Mouse (Mus musculus) retina, postnatal 7 days (tissue): ENCODE measurements around the gene Fgfr2.
A peak's percentile ranks its signal among the peaks of the same experiment; 100 is the strongest.

Source experiments
- DNase-seq: peaks from one replicate; pipeline ENCODE4 v3.0.0-alpha.2; 2012; ENCODE audit warnings: low read depth, low spot score

Gene Fgfr2

GRCm38 (mm10) chr7:130768151-130768550, 2355.0 kb downstream of the Fgfr2 start:
- DNase-seq, result no peak

- no peak for DNase-seq
Measured at GRCm38 (mm10) chr7:130766411-130767170, 2356.6 kb downstream of the Fgfr2 start.

DNA sequence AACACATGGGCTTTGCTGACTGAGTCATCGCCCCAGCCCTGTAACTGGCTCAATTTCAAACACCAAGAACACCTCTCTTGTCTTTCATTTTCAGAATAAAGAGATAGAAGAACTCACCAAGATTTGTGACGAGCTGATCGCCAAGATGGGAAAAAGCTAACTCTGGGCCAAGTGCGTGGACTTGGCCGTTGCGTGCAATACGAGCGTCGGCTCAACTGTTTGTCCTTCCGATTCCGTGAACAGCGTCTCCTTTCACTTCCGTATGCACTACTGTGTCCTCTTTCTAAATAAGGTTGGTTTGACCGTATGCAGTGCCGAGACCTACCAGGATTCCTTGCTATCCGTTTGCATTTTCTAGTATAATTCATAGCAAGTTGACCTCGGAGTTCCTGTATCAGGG, 2359.0 kb downstream of the Fgfr2 start:
- DNase-seq, result no peak

DNA sequence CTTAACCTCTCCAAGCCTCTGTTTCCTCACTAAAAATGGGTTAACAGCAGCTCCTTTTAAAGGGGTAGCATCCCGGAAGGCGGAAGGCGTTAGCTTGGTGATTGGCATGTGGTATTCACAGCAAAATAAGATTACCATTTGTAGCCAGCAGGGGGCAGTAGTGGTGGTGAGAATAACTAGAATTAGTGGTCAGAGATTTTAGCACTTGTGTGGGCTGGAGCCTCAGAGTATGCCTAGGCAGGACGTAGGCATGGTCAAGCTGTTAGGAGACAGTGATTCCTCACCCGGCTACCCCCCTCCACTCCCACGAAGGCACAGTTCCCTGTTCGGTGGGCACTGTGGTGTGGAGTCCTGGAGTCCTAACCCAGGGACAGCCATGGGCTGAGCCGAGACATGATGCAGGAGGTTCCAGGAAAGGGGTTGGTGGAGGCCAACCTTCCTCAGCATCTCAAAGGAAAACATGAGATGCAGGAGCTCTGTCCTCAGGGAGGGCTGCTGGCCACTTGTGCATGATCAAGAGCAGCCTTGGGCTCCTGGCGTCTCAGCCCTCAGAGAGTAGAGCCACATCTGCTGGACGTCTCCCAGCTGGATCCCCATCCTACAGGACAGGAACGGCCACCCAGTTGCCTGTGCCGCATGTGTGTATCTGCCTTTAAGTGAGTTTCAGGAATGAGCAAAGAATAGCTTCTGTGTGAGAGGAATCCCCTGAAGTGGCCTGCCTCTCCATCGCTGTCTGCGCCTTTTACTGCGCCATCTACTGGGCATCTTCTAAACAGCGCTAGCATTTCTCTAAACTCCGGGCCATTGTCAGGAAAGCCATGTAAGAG, 2360.9 kb downstream of the Fgfr2 start:
- peak; percentile 66 for DNase-seq

- DNase-seq, result no peak
Measured at GRCm38 (mm10) chr7:130757326-130757865, 2365.8 kb downstream of the Fgfr2 start.

GRCm38 (mm10) chr7:130756343-130756835, 2366.8 kb downstream of the Fgfr2 start:
- no peak for DNase-seq

DNA sequence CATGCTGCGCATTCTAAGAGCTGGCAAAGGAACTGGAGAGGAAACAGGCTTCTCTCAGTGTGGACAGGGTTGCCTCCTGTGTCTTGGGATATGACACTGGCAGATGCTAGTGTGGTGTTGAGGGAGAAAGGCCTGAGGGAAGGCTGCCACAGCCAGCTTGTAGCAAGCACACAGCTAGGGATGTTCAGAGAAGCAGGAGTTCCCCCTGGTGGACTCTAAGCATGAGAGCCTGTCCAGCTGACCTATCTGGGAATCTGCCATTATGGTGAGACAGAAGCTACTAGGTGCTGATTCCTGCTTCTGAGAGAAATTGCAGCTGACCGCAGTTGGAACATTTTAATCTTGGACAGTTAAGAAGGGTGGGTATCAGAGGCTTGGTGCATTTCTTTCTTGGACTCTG, 2368.4 kb downstream of the Fgfr2 start:
- DNase-seq, result peak; percentile 41

DNA sequence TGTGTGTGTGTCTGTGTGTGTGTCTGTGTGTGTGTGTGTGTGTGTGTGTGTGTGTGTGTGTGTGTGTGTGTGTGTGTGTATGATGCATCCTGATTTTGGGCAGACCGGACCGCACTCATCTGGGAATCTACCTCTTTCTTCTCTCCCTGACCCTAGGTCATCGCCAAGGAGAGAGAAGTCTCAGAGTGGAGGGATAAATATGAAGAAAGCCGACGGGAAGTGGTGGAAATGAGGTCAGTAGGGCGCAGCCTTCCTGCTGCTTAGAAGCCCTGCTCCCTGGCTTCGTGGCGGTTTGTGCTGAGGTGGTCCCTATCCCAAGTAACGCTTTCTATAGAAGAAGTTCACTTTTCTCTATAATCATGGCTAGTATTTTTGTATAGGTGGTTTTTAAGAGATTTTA, 2371.5 kb downstream of the Fgfr2 start:
- DNase-seq, result no peak

GRCm38 (mm10) chr7:130750752-130751490, 2372.2 kb downstream of the Fgfr2 start:
- no peak for DNase-seq

DNA sequence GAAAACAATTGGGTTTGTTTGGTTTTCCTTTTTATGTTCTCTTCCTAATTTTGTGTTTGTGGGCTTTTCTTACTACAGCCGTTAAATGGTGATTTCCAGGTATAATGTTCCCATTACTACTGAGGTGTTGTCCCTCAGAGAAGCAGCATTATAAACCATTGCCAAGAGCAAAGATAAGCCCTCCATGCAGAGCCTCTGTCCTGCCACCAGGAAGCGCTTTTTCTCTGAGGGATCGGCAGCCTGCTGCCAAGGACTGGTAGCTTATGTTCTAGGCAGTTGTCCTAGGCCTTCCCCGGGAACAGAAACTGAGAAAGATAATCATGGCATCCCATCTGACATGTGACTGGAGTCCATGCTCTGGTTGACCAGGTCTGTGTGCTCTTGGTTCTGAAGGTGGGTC, 2374.0 kb downstream of the Fgfr2 start:
- no peak for DNase-seq

- no peak for DNase-seq
Measured at GRCm38 (mm10) chr7:130743239-130744025, 2379.7 kb downstream of the Fgfr2 start.

DNA sequence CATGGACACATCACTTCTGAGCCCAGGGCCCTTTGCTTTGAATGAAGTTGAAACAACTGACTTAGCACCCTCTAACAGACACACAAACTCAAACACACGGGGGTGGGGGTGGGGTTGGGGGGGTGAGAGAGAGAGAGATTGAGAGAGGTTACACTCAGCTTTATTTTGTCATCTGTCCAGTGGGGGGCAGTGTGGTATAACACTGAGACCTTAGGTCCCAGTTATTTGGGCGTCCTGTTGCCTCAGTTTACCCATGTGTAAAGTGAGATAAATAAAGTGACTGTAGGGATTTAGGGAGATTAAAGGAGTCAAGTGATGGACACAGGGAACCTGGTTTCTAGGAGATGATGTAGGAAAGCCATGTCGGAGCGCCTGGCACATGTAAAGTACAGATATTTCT, 2382.1 kb downstream of the Fgfr2 start:
- DNase-seq, result no peak

DNA sequence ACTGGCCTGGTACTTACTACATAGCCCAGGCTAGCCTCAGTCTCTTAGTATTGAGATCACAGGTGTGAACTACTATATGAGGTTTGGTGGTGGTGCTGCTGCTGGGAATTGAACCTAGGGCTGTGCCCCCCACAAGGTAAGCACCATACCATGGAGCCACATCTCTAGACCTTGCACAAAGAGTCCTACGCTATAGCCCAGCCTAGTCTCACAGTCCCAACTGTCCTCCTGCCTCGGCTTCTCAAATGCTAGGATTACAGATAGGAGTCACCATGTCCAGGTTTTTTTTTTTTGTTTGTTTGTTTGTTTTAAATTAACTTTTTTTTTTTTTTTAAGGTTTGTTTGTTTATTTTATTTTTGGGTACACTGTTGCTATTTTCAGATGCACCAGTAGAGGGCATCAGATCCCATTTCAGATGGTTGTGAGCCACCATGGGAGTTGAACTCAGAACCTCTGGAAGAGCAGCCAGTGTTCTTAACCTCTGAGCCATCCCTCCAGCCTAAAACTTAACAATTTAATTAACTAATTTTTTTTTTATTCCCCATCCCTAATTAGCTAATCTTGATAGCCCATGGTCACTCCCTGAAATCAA, 2388.9 kb downstream of the Fgfr2 start:
- no peak for DNase-seq

GRCm38 (mm10) chr7:130733423-130733822, 2389.7 kb downstream of the Fgfr2 start:
- DNase-seq, result no peak

DNA sequence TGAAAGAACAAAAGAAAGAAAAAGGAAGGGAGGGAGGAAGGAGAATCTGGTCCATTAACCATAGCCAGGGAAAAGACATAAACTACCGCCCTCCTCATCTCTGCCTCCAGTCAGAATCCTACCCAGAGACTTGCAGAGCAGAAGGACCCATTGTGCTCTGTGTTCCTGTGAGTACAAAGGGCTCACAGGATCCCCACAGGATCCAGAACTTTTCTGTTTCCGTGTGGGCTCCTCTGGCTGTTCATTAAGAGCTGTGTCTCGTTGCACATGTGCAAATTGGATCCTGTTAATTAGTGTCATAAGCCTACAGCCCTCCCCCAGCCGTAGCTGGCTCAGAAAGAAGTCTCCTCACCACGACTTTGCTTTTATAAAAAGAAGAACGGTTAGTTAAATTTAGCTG, 2390.2 kb downstream of the Fgfr2 start:
- no peak for DNase-seq

- no peak for DNase-seq
Measured at GRCm38 (mm10) chr7:130731792-130732191, 2391.4 kb downstream of the Fgfr2 start.

GRCm38 (mm10) chr7:130727560-130727959, 2395.6 kb downstream of the Fgfr2 start:
- no peak for DNase-seq

GRCm38 (mm10) chr7:130726724-130727422, 2396.3 kb downstream of the Fgfr2 start:
- no peak for DNase-seq

DNA sequence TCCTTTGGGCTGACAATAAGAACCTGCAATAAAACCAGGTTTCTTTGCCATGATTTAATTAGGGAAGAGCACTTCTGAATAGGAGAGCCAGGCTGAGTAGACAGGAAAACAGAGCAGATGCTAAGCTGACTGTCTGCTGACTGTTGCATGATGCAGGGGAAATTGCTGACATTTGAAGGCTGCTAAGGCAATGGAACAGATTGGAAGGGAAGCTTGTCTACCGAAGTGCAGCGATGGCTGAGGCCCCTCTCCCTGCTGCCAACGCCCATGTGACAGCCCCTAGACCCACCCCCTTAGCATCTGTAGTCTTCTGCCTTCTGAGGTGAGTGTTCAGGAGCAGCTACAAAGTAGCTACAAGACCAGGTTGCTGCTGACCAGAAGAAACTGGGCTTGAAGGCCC, 2397.0 kb downstream of the Fgfr2 start:
- DNase-seq, result no peak
